In the genomic region with DNA sequence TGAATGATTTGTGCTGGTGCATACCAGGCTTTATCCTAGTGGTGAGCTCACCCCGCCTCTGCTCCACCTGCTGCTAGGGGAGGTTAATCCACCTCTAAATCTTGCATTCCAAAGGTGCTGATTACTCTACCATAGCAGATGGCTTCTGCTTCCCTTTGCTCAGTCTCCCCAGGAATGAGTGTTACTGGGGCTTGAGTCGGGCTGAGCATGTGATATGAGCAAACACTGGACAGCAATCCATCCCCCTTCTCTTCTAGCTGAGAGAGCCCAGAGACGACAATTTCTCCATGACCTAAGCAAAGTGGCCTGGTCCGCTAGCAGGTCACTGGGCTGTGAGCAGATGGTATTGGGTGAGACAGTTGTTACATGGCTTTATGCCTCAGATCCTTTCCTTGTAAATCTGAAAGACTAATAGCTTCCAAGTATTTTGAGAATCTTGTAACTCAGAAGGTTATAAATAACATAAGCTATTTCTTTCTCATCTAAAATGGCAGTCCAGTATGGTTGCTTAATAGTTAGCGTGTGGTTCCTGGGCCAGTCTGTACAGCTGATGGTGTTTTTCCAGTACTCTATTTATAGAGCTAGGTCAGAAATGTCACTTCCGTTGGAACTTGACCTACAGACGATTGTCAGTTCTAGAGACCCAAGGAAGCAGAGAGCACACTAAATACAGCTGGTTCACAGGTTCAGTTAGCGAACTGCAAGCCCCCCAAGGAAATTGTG, we compare ENCODE assay signal across 10 mouse cellular contexts.
DNase-seq lines count a peak whose midpoint lies in the region; ATAC-seq and TF ChIP-seq lines count a peak whose summit lies in the region.
"Had no signal": no experiment of that assay in that cellular context is flagged by ENCODE, and none has a peak within 500 bp of the region (broad histone marks: within the 10 kb centered on the region; RNA-seq: fewer than 3 reads in every experiment).

No protein-coding gene starts in this region.

- intact Hi-C loops in gastrocnemius, postnatal 14 days (cut with DNase I; ENCODE audit: low total_unique reads), result loop anchor here (10.0 kb wide), 1 partner anchor 365 kb away; no protein-coding TSS in a partner anchor

- no peak overlapping the region for H3K9ac ChIP-seq in lung, postnatal 0 days (replicated peaks; ENCODE audit: low read depth)
- H3K9ac ChIP-seq in kidney, embryonic 15.5 days, result no peak overlapping the region
- H3K9ac ChIP-seq in stomach, embryonic 14.5 days (replicated peaks; ENCODE audit: low read depth, low read length), result no peak overlapping the region

- WGBS in lung, postnatal 0 days, result 45% methylated on average over 8 of the region's 8 CpGs
- WGBS in kidney, embryonic 15.5 days, result 24% methylated on average over 8 of the region's 8 CpGs
- WGBS in stomach, embryonic 14.5 days, result 51% methylated on average over 8 of the region's 8 CpGs

- no peak overlapping the region for H3K4me2 ChIP-seq in lung, postnatal 0 days (replicated peaks; ENCODE audit: low read depth, low read length)
- no peak overlapping the region for H3K4me2 ChIP-seq in kidney, embryonic 15.5 days
- no peak overlapping the region for H3K4me2 ChIP-seq in stomach, embryonic 14.5 days (replicated peaks; ENCODE audit: low read depth, low read length)

- peaks cover 12% of the 10 kb centered on the region; the same call in 1 of the 2 replicates for H3K4me1 ChIP-seq in lung, postnatal 0 days (ENCODE audit: insufficient read depth, low read depth, low read length)
- peaks cover 74% of the 10 kb centered on the region for H3K4me1 ChIP-seq in kidney, embryonic 15.5 days
- H3K4me1 ChIP-seq in stomach, embryonic 14.5 days (ENCODE audit: control insufficient read depth, insufficient read depth, low read length), result peaks cover 53% of the 10 kb centered on the region

- H3K4me3 ChIP-seq in lung, postnatal 0 days (ENCODE audit: low read depth, low read length), result no peak overlapping the region
- no peak overlapping the region for H3K4me3 ChIP-seq in kidney, embryonic 15.5 days (replicated peaks)
- no peak overlapping the region for H3K4me3 ChIP-seq in stomach, embryonic 14.5 days (ENCODE audit: low read depth, low read length)
- H3K4me3 ChIP-seq: erythroblast, embryonic 14.5 days; left cerebral cortex, adult 2 months had no signal

- H3K9me3 ChIP-seq in lung, postnatal 0 days (ENCODE audit: low read length), result no peaks in the 10 kb centered on the region
- no peaks in the 10 kb centered on the region for H3K9me3 ChIP-seq in kidney, embryonic 15.5 days (replicated peaks)
- H3K9me3 ChIP-seq in stomach, embryonic 14.5 days (ENCODE audit: control insufficient read depth, low read depth, low read length), result no peaks in the 10 kb centered on the region

- H3K27me3 ChIP-seq in lung, postnatal 0 days (replicated peaks; ENCODE audit: insufficient read depth, low read length), result no peaks in the 10 kb centered on the region
- no peaks in the 10 kb centered on the region for H3K27me3 ChIP-seq in kidney, embryonic 15.5 days
- no peaks in the 10 kb centered on the region for H3K27me3 ChIP-seq in stomach, embryonic 14.5 days (ENCODE audit: control insufficient read depth, insufficient read depth, low read length)

- peak; percentile 74 for ATAC-seq in lung, postnatal 0 days
- ATAC-seq in kidney, embryonic 15.5 days (replicated peaks; ENCODE audit: low FRiP score), result peak; percentile 61
- ATAC-seq in stomach, embryonic 14.5 days (ENCODE audit: insufficient number of reproducible peaks, insufficient read depth, low FRiP score, low read depth), result no peak

- peak; percentile 35 for TF ChIP-seq CTCF in lung, postnatal 0 days (IDR thresholded peaks at IDR 0.05)

- DNase-seq in gastrocnemius, adult 18-20 months (ENCODE audit: low spot score), result peak; percentile 60
- no peak for DNase-seq in gastrocnemius, postnatal 25 days
- peak; percentile 83 for DNase-seq in lung, postnatal 0 days (ENCODE audit: low spot score)
- DNase-seq in lung, postnatal 25 days (ENCODE audit: low spot score), result no peak
- DNase-seq in gastrocnemius, postnatal 14 days, result no peak
- DNase-seq in ovary, postnatal 14 days (ENCODE audit: low spot score), result no peak

- peak overlapping the region; percentile 2 for H3K27ac ChIP-seq in lung, postnatal 0 days (ENCODE audit: low read length)
- peak overlapping the region; percentile 80 for H3K27ac ChIP-seq in kidney, embryonic 15.5 days
- peak overlapping the region; percentile 44; the same call in 1 of the 2 replicates for H3K27ac ChIP-seq in stomach, embryonic 14.5 days (ENCODE audit: low read length)
- H3K27ac ChIP-seq: left cerebral cortex, adult 2 months had no signal

- peak; percentile 60; the same call in 1 of the 2 replicates for TF ChIP-seq EP300 in lung, postnatal 0 days (IDR thresholded peaks at IDR 0.05)

- H3K36me3 ChIP-seq in lung, postnatal 0 days (ENCODE audit: insufficient read depth, low read length), result no peaks in the 10 kb centered on the region
- H3K36me3 ChIP-seq in kidney, embryonic 15.5 days, result no peaks in the 10 kb centered on the region
- no peaks in the 10 kb centered on the region for H3K36me3 ChIP-seq in stomach, embryonic 14.5 days (ENCODE audit: control insufficient read depth, insufficient read depth, low read length)

Comparison
In these comparisons a context has a peak if more than half of its experiments do, and no peak if none do; other contexts are left out.
1. DNase-seq: peak in gastrocnemius, adult 18-20 months (single experiment) and lung, postnatal 0 days (single experiment); none in gastrocnemius, postnatal 25 days (single experiment), lung, postnatal 25 days (single experiment), gastrocnemius, postnatal 14 days (single experiment) and ovary, postnatal 14 days (single experiment).
2. H3K27ac ChIP-seq: peak in every context shown above with its lines; median percentile 80 in kidney, embryonic 15.5 days; 44 in stomach, embryonic 14.5 days; 2 in lung, postnatal 0 days.